Mouse (Mus musculus) G1E (cell line): ENCODE measurements around the gene Mfsd2b. TPM values are rescaled to one million over a fixed set of nuclear protein-coding genes. Genes with fewer than 3 reads are reported as not detected.

Experiments used
- ATAC-seq: 2 replicates; pipeline ENCODE4 v1.8.0; 2016; ENCODE audit warnings: mild to moderate bottlenecking; ENCODE audit not compliant: insufficient number of reproducible peaks, poor library complexity, low FRiP score, severe bottlenecking; ENCODE audit errors: extremely low read depth
- DNase-seq: peaks from one replicate; pipeline ENCODE4 v3.0.0; 2012; ENCODE audit warnings: low spot score
- H3K27me3 ChIP-seq: 2 replicates; pipeline ENCODE4 v1.6.1; 2012; ENCODE audit warnings: mild to moderate bottlenecking, low read length, inconsistent platforms; ENCODE audit not compliant: insufficient read depth
- H3K36me3 ChIP-seq: replicated peaks from 2 replicates; pipeline ENCODE3; 2012; ENCODE audit warnings: mild to moderate bottlenecking, inconsistent platforms
- H3K4me1 ChIP-seq: 2 replicates; pipeline ENCODE4 v1.6.1; 2012; ENCODE audit warnings: low read depth, low read length, inconsistent platforms, mixed read lengths; ENCODE audit not compliant: insufficient read depth
- H3K4me3 ChIP-seq: 2 replicates; pipeline ENCODE4 v1.5.1; 2012; ENCODE audit warnings: low read depth, mild to moderate bottlenecking, inconsistent platforms, low read length, moderate library complexity, mixed read lengths
- H3K9me3 ChIP-seq: replicated peaks from 2 replicates; pipeline ENCODE4 v1.6.1; 2012; ENCODE audit warnings: inconsistent platforms
- CTCF ChIP-seq: IDR thresholded peaks from 2 replicates; pipeline ENCODE4 v1.5.1; 2012; ENCODE audit warnings: low read depth, low read length, inconsistent platforms, mixed read lengths
- GATA1 ChIP-seq: IDR thresholded peaks from 2 replicates; pipeline ENCODE4 v1.6.1; 2012; ENCODE audit warnings: borderline replicate concordance, low read length, inconsistent platforms, mixed read lengths
- GATA2 ChIP-seq: IDR thresholded peaks from 2 replicates; pipeline ENCODE4 v1.6.1; 2012; ENCODE audit warnings: low read depth, low read length, inconsistent platforms, borderline replicate concordance
- POLR2AphosphoS5 ChIP-seq: IDR thresholded peaks from 2 replicates; pipeline ENCODE4 v1.6.1; 2012; ENCODE audit warnings: low read depth, low read length, inconsistent platforms; ENCODE audit not compliant: insufficient replicate concordance
- TAL1 ChIP-seq: conservative IDR thresholded peaks from 2 replicates; pipeline ENCODE4 v1.6.1; 2012; ENCODE audit warnings: low read depth, low read length, inconsistent platforms, mixed read lengths
- polyA plus RNA-seq: library from polyadenylated mRNA; stranded (reverse); fragments of >175 nt; gene quantifications from 2 replicates; pipeline ENCODE4 v1.2.3, GENCODE M21; 2012
- total RNA-seq, 2 experiments: library from RNA; stranded (forward) in 1 of 2; stranded (reverse) in 1 of 2; fragments of 200-1000 nt in 1 of 2; fragments of >200 nt in 1 of 2; fragmentation: Nextera tagmentation in 1 of 2; gene quantifications; 2 replicates each; pipeline ENCODE4 v1.2.3; 2014 to 2017

Mfsd2b gene
- total and polyA plus RNA-seq, 3 experiments: 72.0 to 182 (median 120) TPM

DNA sequence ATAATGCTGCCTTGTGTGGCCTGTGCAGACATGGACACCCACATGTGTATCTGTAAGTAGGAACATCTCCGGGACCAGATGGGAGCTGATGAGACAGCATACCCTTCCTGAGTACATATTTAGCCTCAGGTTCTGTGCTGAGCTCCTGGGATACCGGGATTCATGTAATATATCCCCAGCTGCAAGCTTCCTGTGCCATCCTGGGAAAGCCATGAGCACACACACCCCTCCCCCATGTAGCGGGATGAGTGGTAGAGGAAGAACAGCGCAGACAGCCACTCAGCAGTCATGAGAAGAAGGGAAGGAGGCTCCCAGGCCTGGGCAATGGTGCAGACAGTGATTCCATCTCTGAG, 9.8 kb downstream of the Mfsd2b start:
- TF ChIP-seq GATA2 (no peak), POLR2AphosphoS5 (no peak), GATA1 (no peak), TAL1 (no peak), CTCF (no peak)
- H3K4me1 ChIP-seq: peaks cover 84% of the 10 kb centered on the region
- ATAC-seq: no peak
- no peaks in the 10 kb centered on the region for H3K9me3 ChIP-seq
- H3K27me3 ChIP-seq: no peaks in the 10 kb centered on the region
- DNase-seq: no peak
- no peak overlapping the region for H3K4me3 ChIP-seq
- H3K36me3 ChIP-seq: peaks cover 99% of the 10 kb centered on the region

DNA sequence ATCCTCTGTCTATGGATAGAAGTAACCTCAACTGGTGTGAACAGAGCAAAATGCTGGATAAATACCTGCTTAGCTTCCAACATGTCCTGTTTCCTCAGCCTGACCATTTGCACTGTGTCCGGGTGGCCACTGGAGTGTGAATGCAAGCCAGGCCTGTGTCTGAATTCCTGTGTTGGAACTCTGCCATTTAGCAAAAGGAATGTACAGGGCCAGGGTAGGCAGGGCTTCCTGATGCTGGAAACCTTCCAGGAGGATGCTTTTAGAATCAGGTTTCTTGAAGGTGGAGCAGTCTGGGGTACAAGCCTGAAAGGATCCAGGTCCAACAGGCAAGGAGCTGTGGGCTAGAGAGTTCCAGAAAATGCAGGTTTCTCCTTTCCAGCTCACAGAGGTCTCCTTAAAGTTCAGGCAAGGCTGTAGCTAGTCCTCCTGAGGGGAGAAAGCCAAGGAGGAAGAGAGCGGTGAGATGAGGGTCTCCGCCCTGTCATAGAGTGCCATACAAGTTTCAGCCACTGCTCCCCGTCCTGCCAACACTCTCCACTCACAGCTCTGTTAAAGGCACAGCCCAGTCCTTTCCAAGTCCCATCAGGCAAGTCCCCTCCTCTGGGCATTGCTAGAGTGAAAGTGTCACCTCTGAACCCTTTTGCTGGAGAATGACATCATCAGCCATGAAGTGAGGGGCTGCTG, 10.4 kb downstream of the Mfsd2b start:
- Histone ChIP-seq H3K27me3 (no peaks in the 10 kb centered on the region), H3K36me3 (peaks cover 94% of the 10 kb centered on the region)
- TF ChIP-seq GATA2 (no peak), CTCF (no peak), GATA1 (no peak), POLR2AphosphoS5 (no peak), TAL1 (no peak)

DNA sequence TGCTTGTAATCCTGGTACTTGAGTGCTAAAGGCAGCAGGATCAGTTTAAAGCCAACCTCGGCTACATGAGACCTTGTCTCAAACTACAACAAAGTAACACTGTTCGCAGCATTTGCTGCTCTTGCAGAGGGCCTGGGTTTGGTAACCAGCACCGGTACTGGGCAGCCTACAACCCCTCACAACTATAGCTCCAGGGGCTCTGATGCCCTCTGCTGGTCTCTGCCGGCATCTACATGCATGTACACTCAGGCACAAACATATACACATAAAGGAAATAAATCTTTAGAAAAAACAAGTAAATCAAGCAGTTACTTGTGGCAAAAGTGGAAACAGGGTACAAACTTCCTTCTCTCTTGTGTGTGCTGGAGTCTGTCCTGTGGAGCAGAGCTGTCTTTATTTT, 11.5 kb downstream of the Mfsd2b start:
- peaks cover 74% of the 10 kb centered on the region for H3K4me1 ChIP-seq
- H3K27me3 ChIP-seq: no peaks in the 10 kb centered on the region
- ATAC-seq: no peak
- peaks cover 94% of the 10 kb centered on the region for H3K36me3 ChIP-seq
- DNase-seq: no peak
- TF ChIP-seq CTCF (peak; percentile 47), TAL1 (no peak), GATA1 (no peak)
- H3K4me3 ChIP-seq: no peak overlapping the region
- H3K9me3 ChIP-seq: no peaks in the 10 kb centered on the region

More for the DNA sequence above, 10.4 kb downstream of the Mfsd2b start:
- Histone ChIP-seq H3K9me3 (no peaks in the 10 kb centered on the region), H3K4me1 (peaks cover 80% of the 10 kb centered on the region), H3K4me3 (no peak overlapping the region)
- no peak for ATAC-seq
- no peak for DNase-seq

DNA sequence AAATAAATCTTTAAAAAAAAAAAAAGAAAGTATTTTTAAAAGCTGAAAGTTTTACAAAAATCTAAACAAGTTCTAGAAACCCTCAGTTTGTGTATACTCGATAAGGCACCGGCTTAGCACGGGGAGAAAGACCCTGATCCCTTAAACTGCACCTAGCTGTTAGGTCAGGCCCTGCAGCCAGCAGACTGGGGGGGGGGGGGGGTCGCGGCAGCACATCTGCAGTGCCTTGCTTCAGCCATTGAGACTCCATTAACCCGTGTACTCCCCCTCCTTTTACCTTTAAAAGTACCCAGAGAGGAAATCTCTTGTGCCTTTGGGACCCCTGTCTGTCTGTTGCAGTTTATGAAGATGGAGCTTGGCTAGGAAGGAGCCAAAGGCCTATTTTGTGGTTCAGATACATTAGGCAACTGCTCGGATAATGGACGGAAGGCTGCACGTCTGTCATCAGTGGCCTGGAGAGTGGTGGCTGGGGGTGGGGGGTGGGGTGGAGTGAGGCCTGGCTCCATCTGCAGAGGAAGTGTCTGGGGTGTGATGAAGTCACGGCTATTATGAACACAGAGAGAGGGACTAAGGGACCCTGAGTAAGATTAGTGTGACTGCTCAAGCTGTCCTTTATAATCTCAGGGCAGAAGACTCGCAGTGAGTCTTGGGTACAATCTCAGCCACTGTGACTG, 14.8 kb downstream of the Mfsd2b start:
- Histone ChIP-seq H3K4me1 (peaks cover 45% of the 10 kb centered on the region), H3K36me3 (peaks cover 81% of the 10 kb centered on the region), H3K4me3 (no peak overlapping the region), H3K9me3 (peaks cover 2% of the 10 kb centered on the region; the same call in 1 of the 2 replicates), H3K27me3 (no peaks in the 10 kb centered on the region)
- ATAC-seq (peak; percentile 29), DNase-seq (peak; percentile 33)
- TF ChIP-seq GATA2 (no peak), TAL1 (no peak), GATA1 (no peak), CTCF (no peak), POLR2AphosphoS5 (no peak)

DNA sequence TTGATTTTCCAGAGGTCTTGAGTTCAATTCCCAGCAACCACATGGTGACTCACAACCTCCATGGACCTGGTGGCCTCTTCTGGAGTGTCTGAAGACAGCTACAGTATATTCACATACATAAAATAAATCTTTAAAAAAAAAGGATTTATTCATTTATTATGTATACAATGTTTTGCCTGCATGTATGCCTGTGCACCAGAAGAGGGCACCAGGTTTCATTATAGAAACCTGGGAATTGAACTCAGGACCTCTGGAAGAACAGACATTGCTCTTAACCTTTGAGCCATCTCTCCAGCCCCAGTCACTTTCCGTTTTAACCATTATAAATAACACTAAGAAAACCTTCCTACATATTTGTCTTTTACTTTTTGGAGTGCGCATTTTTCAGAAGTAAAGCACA, 17.3 kb downstream of the Mfsd2b start:
- TF ChIP-seq CTCF (no peak; the same call in 1 of the 2 replicates), GATA1 (no peak)
- Histone ChIP-seq H3K4me3 (no peak overlapping the region), H3K36me3 (peaks cover 72% of the 10 kb centered on the region), H3K27me3 (no peaks in the 10 kb centered on the region), H3K9me3 (peaks cover 2% of the 10 kb centered on the region; the same call in 1 of the 2 replicates), H3K4me1 (peaks cover 31% of the 10 kb centered on the region)
- no peak for ATAC-seq
- no peak for DNase-seq

DNA sequence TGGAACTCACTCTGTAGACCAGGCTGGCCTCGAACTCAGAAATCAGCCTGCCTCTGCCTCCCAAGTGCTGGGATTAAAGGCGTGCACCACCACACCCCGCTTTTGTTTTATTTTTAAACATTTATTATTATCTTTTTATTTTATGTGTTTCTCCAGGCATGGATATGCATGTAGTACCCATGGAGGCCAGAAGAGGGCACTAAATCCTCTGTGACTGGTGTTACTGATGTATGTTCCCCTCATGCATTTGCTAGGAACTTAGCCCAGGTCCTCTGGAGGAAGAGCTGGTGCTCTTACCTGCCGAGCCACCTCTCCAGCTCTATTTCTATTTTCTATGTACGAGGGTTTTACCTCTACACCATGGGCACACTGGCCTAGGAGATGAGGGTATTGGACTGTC, 18.0 kb downstream of the Mfsd2b start:
- Histone ChIP-seq H3K36me3 (peaks cover 72% of the 10 kb centered on the region), H3K4me3 (no peak overlapping the region), H3K4me1 (peaks cover 27% of the 10 kb centered on the region), H3K9me3 (peaks cover 2% of the 10 kb centered on the region; the same call in 1 of the 2 replicates), H3K27me3 (no peaks in the 10 kb centered on the region)
- no peak for DNase-seq
- TF ChIP-seq CTCF (peak; percentile 38; the same call in 1 of the 2 replicates), GATA1 (no peak), POLR2AphosphoS5 (no peak)
- ATAC-seq: no peak
